7 mouse cellular contexts compared by ENCODE assay signal in genomic region chr19:24753617-24754439, GRCm38 (mm10).
DNase-seq lines count a peak whose midpoint lies in the region; ATAC-seq lines count a peak whose summit lies in the region.

No protein-coding gene starts in this region.

- no peaks in the 10 kb centered on the region for H3K27me3 ChIP-seq in heart, embryonic 16.5 days (ENCODE audit: control insufficient read depth, insufficient read depth, low read length)
- no peaks in the 10 kb centered on the region for H3K27me3 ChIP-seq in stomach, embryonic 15.5 days (replicated peaks)

- intact Hi-C loops in left cerebral cortex, postnatal 4 days (cut with DNase I), result no loop called here

- peak overlapping the region; percentile 52 for H3K9ac ChIP-seq in heart, embryonic 16.5 days (ENCODE audit: low read length)
- H3K9ac ChIP-seq in stomach, embryonic 15.5 days, result no peak overlapping the region

- H3K4me1 ChIP-seq in heart, embryonic 16.5 days (ENCODE audit: control insufficient read depth, insufficient read depth, low read length), result peaks cover 35% of the 10 kb centered on the region
- peaks cover 15% of the 10 kb centered on the region; the same call in 1 of the 2 replicates for H3K4me1 ChIP-seq in stomach, embryonic 15.5 days

- peak; percentile 41 for DNase-seq in left cerebral cortex, postnatal 4 days
- DNase-seq in left cerebral cortex, adult 11 months (ENCODE audit: low spot score), result no peak
- DNase-seq in layer of hippocampus, adult 8-10 months (ENCODE audit: low spot score in 2 of 2), result peak; percentile 27 to 35
- DNase-seq in cerebellum, adult 9-11 months, result no peak
- DNase-seq in ovary, postnatal 10 days (ENCODE audit: low spot score), result no peak

- H3K4me3 ChIP-seq in heart, embryonic 16.5 days (ENCODE audit: low read length), result no peak overlapping the region
- no peak overlapping the region for H3K4me3 ChIP-seq in stomach, embryonic 15.5 days (replicated peaks)

- peak overlapping the region; percentile 70 for H3K27ac ChIP-seq in heart, embryonic 16.5 days (ENCODE audit: low read length)
- H3K27ac ChIP-seq in stomach, embryonic 15.5 days, result peak overlapping the region; percentile 80

- peak; percentile 59 for ATAC-seq in heart, embryonic 16.5 days (replicated peaks; ENCODE audit: extremely low read depth, insufficient read depth, low FRiP score)
- ATAC-seq in stomach, embryonic 15.5 days (ENCODE audit: insufficient read depth, low FRiP score, low read depth), result peak; percentile 47; the same call in 1 of the 2 replicates

- 37% methylated on average over 14 of the region's 14 CpGs for WGBS in heart, embryonic 16.5 days
- WGBS in stomach, embryonic 15.5 days, result 30% methylated on average over 14 of the region's 14 CpGs

- no peaks in the 10 kb centered on the region for H3K9me3 ChIP-seq in heart, embryonic 16.5 days (replicated peaks; ENCODE audit: control insufficient read depth, low read length)
- no peaks in the 10 kb centered on the region for H3K9me3 ChIP-seq in stomach, embryonic 15.5 days

- 0 out of 2 replicates have a peak, but pooled peaks cover 2% of the 10 kb centered on the region for H3K36me3 ChIP-seq in heart, embryonic 16.5 days (ENCODE audit: control insufficient read depth, insufficient read depth)
- H3K36me3 ChIP-seq in stomach, embryonic 15.5 days, result no peaks in the 10 kb centered on the region

- H3K4me2 ChIP-seq in heart, embryonic 16.5 days (ENCODE audit: low read depth, low read length), result peak overlapping the region; percentile 32; the same call in 1 of the 2 replicates
- H3K4me2 ChIP-seq in stomach, embryonic 15.5 days, result 0 out of 2 replicates have a peak overlapping the region, but pooled peaks have one; percentile 25

Comparison
In these comparisons a context has a peak if more than half of its experiments do, and no peak if none do; other contexts are left out.
1. DNase-seq: peak in left cerebral cortex, postnatal 4 days (single experiment) and layer of hippocampus, adult 8-10 months (2 of 2); none in left cerebral cortex, adult 11 months (single experiment), cerebellum, adult 9-11 months (single experiment) and ovary, postnatal 10 days (single experiment).